Mouse (Mus musculus) bone marrow, adult 2 months (tissue): ENCODE measurements around the gene Epb41l2. TPM values are rescaled to one million over a fixed set of nuclear protein-coding genes. Genes with fewer than 3 reads are reported as not detected.

Experiments used
- H3K27ac ChIP-seq: fragments of 200-500 bp; 2 replicates; pipeline ENCODE4 v1.5.1; 2012; ENCODE audit warnings: low read depth, mild to moderate bottlenecking, control low read depth, inconsistent platforms, low read length; ENCODE audit not compliant: control insufficient read depth, poor library complexity, insufficient read depth
- H3K4me1 ChIP-seq: fragments of 200-500 bp; 2 replicates; pipeline ENCODE4 v1.6.1; 2011; ENCODE audit warnings: low read length; ENCODE audit not compliant: control insufficient read depth, insufficient read depth
- H3K4me3 ChIP-seq: fragments of 200-500 bp; replicated peaks from 2 replicates; pipeline ENCODE3; 2011; ENCODE audit warnings: mild to moderate bottlenecking, low read depth, low read length, control low read depth; ENCODE audit not compliant: control insufficient read depth
- CTCF ChIP-seq: fragments of 200-500 bp; IDR thresholded peaks from 2 replicates; pipeline ENCODE4 v1.5.1; 2011; ENCODE audit warnings: low read length, control low read depth; ENCODE audit not compliant: control insufficient read depth, insufficient read depth
- POLR2A ChIP-seq: fragments of 200-500 bp; IDR thresholded peaks from 2 replicates; pipeline ENCODE4 v1.6.1; 2011; ENCODE audit warnings: low read depth, mild to moderate bottlenecking, control low read depth, low read length, borderline replicate concordance; ENCODE audit not compliant: control insufficient read depth
- WGBS: fragments of 180-500 bp; shearing (Covaris S2); methylation state at CpG from one replicate; pipeline ENCODE4 v1.1.7; 2018; 5-methylcytosine and 5-hydroxymethylcytosine counted together
- polyA plus RNA-seq: library from polyadenylated mRNA; stranded (reverse); fragments of >200 nt; gene quantifications from 2 replicates; pipeline ENCODE4 v1.2.4, GENCODE M21; 2011; ENCODE audit warnings: low replicate concordance; ENCODE audit not compliant: missing spikeins, insufficient read depth, insufficient read length

Epb41l2 gene
- polyA plus RNA-seq, 1 experiment = 34.9 TPM

DNA sequence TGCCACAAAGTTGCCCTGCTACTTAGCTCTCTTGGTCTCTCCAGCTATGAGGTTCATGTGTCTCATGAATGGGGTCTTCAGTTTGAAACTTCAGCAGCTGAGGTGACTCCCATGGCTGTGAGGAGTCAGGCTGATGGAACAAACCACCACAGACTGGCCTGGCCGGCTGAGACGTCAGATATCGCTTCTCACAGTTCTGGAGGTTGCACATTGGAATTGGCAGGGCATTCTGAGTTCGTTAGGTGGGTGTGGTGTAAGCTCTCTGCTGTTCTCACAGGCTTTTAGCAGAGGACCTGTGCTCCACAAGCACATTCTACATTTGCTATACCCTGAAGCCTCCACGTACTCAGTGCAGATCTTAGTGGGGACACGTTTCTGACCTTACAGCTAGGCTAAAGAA is 71.3 kb downstream of the Epb41l2 start:
- TF ChIP-seq CTCF = no peak
- no peak for TF ChIP-seq POLR2A
- 71% methylated on average over 6 of the region's 6 CpGs for whole genome bisulfite sequencing
- H3K27ac ChIP-seq = no peak overlapping the region
- H3K4me3 ChIP-seq = no peak overlapping the region
- peaks cover 3% of the 10 kb centered on the region for H3K4me1 ChIP-seq

DNA sequence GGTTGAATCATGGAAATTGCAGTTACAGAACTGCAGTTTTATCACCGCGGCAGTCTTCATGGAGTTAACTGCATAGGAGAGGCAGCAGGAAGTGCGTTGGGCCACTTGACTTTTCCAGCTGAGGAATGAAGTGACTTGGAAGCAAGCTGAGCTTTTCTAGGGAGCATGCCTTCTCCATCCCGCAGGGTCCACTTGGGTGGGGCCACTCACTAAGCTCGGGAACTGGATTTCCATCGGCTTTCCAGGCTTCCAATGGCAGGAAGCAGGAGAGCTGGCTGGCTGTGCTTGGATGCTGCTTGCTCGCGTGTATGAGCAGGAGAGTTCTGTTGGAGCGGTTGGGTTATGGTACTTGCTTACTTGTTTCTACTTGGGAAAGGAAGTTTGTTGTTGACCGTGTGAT is 72.8 kb downstream of the Epb41l2 start:
- 88% methylated on average over 10 of the region's 10 CpGs for WGBS
- Histone ChIP-seq H3K4me1 (peaks cover 3% of the 10 kb centered on the region), H3K4me3 (no peak overlapping the region), H3K27ac (no peak overlapping the region)
- no peak for TF ChIP-seq POLR2A
- no peak for TF ChIP-seq CTCF

DNA sequence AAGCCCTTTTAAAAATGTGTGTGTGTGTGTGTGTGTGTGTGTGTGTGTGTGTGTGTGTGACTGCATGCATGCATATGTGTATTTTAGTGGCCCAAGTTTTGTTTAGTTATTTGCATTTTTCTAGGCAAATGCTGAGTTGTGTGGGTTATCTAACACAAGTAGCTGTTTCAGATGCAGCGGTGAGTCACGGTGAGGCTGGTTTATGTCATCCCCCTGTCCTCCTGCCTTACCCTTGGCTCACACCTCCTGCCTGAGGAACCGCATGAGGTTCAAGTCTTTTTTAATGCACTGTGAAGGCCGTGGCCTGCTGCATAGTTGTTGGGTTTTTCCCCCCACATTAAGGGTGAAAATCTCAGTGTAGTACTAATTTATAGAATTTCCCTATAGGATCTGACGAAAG is 73.3 kb downstream of the Epb41l2 start:
- 82% methylated on average over 5 of the region's 5 CpGs for WGBS
- Histone ChIP-seq H3K27ac (no peak overlapping the region), H3K4me3 (no peak overlapping the region), H3K4me1 (peaks cover 3% of the 10 kb centered on the region)
- TF ChIP-seq POLR2A (no peak), CTCF (no peak)

DNA sequence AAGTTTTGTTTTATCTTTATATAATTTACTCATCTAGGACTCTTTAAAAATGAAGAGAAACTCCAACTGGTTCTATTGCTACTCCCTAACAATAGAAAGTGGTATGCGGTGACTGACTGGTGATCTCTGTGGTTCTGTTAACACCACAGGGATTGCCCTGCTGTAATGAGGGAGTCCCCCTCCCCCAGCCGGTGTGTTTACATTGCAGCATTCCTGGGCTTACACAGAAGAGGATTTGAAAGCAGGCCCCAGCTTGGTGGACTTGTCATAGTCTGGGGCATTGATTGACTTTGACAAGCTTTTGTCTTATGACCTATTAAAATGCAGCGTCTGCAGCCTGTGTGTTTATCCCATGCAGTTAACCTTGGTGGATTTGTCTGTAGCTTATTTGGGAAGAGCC is 73.9 kb downstream of the Epb41l2 start:
- TF ChIP-seq CTCF (no peak), POLR2A (no peak)
- peaks cover 3% of the 10 kb centered on the region for H3K4me1 ChIP-seq
- no peak overlapping the region for H3K4me3 ChIP-seq
- 85% methylated on average over 3 of the region's 3 CpGs for WGBS
- H3K27ac ChIP-seq = no peak overlapping the region

DNA sequence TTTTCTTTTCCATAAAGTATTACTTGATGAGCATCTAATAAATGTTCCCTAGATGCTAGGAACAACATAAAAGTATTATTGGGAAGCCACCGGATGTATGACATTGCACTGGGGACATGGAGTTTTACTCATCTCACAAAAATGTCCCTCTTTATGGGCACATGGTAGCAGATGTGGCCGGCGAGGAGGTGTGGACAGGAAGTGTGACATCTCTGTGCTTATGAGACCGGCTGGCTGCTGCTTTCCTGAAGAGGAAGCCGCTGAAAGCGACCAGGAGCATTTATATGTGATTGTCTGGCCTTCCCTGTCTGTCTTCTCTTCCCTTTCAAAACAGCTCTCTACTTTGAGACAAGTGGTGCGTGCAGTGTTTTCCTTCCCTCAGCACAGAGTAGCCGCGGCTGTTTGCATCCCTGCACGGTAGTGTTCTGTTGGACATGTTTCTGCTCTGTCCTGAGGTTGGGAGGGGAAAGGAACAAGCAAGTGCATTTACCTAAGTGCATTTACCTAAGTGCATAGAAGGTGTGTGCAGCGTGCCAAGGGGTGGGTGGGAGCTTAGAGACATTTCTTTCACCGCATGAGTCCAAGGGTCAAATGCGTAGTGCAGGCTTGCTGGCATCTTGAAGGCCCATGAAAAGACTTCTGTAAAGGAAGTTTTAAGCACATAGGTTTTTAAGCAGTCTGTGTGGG is 74.9 kb downstream of the Epb41l2 start:
- TF ChIP-seq CTCF (no peak), POLR2A (no peak)
- Histone ChIP-seq H3K4me3 (no peak overlapping the region), H3K4me1 (peaks cover 3% of the 10 kb centered on the region), H3K27ac (no peak overlapping the region)
- 28% methylated on average over 13 of the region's 13 CpGs for WGBS

DNA sequence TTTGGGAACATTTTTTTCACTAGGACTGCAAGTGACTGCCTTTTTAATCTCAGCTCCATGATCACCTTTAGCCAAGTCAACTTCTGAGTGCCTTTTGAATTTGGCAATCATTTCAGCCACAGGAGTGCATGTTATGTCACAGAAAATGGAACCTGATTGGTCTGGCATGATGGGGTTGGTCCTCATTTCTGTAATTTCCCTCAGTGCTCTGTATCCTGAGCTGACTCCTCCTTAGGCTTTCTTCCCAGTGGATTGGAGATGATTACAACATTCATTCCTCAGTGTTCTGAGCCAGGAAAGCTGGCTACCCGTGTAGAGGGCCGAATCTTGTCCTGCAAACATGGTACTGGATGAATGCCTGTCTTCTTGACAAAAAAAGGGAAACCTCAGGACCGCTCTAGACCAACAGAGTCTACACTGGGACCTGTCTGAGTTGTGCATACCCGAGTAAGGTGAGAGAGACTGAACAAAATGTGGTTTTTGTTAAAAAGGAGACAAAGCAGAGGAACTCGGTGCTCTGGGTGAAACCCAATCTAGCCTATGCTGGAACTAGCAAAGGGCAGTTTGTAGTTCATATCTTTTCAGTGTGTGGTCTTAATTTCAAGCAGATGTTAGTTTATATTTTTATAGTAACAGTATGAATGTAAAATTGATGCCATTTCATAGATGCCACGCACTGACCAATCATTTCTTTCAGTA is 77.3 kb downstream of the Epb41l2 start:
- TF ChIP-seq POLR2A (no peak), CTCF (no peak)
- Histone ChIP-seq H3K4me3 (no peak overlapping the region), H3K4me1 (peaks cover 3% of the 10 kb centered on the region), H3K27ac (no peak overlapping the region)
- 68% methylated on average over 6 of the region's 6 CpGs for WGBS

DNA sequence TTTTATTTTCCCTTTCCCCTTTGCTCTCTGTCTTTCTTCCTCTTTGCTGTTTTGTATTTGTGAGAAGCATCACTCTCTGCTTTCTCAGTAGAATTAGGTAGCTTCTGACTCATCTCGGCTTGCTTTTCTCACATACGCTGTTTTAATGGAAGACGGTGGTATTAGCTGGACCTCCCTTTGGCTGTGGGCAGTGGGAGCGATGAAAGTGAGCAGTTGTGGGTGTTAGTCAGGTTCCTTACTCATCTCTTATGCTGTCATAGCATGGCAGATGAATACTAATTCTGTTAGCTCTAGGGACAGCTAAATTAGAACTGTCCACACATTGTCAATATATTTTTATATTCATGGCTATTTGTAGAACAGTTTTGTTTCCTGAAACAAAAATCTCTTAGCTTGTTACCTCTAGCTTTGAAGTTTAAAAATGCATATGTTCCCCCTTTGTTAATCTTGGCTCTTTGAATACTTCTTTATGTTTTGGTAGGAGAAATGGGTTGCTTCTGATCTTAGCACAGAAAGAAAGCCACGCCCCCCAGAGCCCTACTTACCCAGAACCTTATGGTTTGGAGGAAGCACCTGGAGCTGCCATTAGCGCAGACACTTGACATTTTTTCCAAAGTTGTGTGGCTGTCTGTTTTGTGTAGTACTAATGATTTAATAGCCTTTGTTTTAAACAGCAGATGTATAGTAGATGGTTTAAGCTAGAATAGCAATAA is 78.1 kb downstream of the Epb41l2 start:
- Histone ChIP-seq H3K4me3 (no peak overlapping the region), H3K4me1 (peaks cover 3% of the 10 kb centered on the region), H3K27ac (no peak overlapping the region)
- TF ChIP-seq POLR2A (no peak), CTCF (no peak)
- WGBS = 80% methylated on average over 6 of the region's 6 CpGs

DNA sequence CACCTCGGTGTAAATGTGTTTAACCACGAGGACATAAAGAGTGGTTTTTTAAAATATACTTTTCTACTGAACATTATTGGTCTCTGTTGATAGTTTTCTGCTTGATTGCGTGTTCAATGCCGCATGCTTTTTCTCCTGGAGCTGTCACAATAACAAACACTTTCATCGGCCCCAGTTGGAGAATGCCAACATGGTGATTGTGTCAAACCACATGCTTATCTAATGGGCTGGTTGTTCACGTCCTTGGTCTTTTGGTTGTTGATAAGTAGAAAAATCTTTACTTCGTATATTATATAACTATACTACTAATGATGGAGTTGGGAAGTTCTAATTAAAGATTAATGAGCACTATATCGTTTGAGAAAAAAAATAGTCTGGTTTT is 78.7 kb downstream of the Epb41l2 start:
- WGBS = 61% methylated on average over 8 of the region's 8 CpGs
- peaks cover 3% of the 10 kb centered on the region for H3K4me1 ChIP-seq
- no peak overlapping the region for H3K27ac ChIP-seq
- H3K4me3 ChIP-seq = no peak overlapping the region
- no peak for TF ChIP-seq POLR2A
- TF ChIP-seq CTCF = no peak
